9 mouse cellular contexts compared by ENCODE assay signal in genomic region chr7:83567841-83568500, GRCm38 (mm10). TPM values are rescaled to one million over a fixed set of nuclear protein-coding genes. Genes with fewer than 3 reads are reported as not detected.
A peak's percentile ranks its signal among the peaks of the same experiment; 100 is the strongest.
DNase-seq lines count a peak whose midpoint lies in the region; ATAC-seq and TF ChIP-seq lines count a peak whose summit lies in the region.
"Had no signal": no experiment of that assay in that cellular context is flagged by ENCODE, and none has a peak within 500 bp of the region (broad histone marks: within the 10 kb centered on the region; RNA-seq: fewer than 3 reads in every experiment).

No protein-coding gene starts in this region.

- H3K4me3 ChIP-seq in kidney, embryonic 14.5 days (ENCODE audit: low read length) = no peak overlapping the region
- 0 out of 2 replicates have a peak overlapping the region, but pooled peaks have one; percentile 17 for H3K4me3 ChIP-seq in E14TG2a.4 (replicated peaks; ENCODE audit: low read length)
- H3K4me3 ChIP-seq in midbrain, embryonic 14.5 days (replicated peaks; ENCODE audit: low read depth, low read length) = no peak overlapping the region
- H3K4me3 ChIP-seq: embryonic facial prominence, embryonic 13.5 days had no signal

- peak; percentile 59 for DNase-seq in kidney, adult 18-20 months
- DNase-seq in adrenal gland, postnatal 36 days = peak; percentile 11 to 65
- DNase-seq in fibroblast of lung, adult 2 months (ENCODE audit: low read depth) = peak; percentile 47
- peak; percentile 25 to 69 for DNase-seq in layer of hippocampus, adult 18-20 months (ENCODE audit: low spot score in 2 of 2)
- peak; percentile 78 for DNase-seq in midbrain, embryonic 14.5 days
- peak; percentile 30 for DNase-seq in urinary bladder, postnatal 25 days (ENCODE audit: low spot score)

- no peak for ATAC-seq in kidney, embryonic 14.5 days (ENCODE audit: low FRiP score, low TSS enrichment)
- ATAC-seq in midbrain, embryonic 14.5 days (ENCODE audit: low FRiP score, low TSS enrichment) = no peak

- H3K4me1 ChIP-seq in kidney, embryonic 14.5 days (ENCODE audit: control insufficient read depth, insufficient read depth, low read length) = peaks cover 11% of the 10 kb centered on the region
- H3K4me1 ChIP-seq in E14TG2a.4 (replicated peaks; ENCODE audit: low read depth, low read length) = peaks cover 50% of the 10 kb centered on the region
- H3K4me1 ChIP-seq in midbrain, embryonic 14.5 days (ENCODE audit: control insufficient read depth, insufficient read depth, low read length) = no peaks in the 10 kb centered on the region

- no peak overlapping the region for H3K4me2 ChIP-seq in kidney, embryonic 14.5 days (replicated peaks; ENCODE audit: low read depth, low read length)
- no peak overlapping the region for H3K4me2 ChIP-seq in midbrain, embryonic 14.5 days (ENCODE audit: low read length)
- H3K4me2 ChIP-seq: embryonic facial prominence, embryonic 13.5 days had no signal

- H3K9me3 ChIP-seq in kidney, embryonic 14.5 days (ENCODE audit: control insufficient read depth, low read length) = no peaks in the 10 kb centered on the region
- H3K9me3 ChIP-seq in E14TG2a.4 (ENCODE audit: low read length) = peaks cover 6% of the 10 kb centered on the region; the same call in 1 of the 2 replicates
- H3K9me3 ChIP-seq in midbrain, embryonic 14.5 days (ENCODE audit: control insufficient read depth, low read length) = no peaks in the 10 kb centered on the region
- H3K9me3 ChIP-seq: embryonic facial prominence, embryonic 13.5 days had no signal

- no peak overlapping the region for H3K27ac ChIP-seq in kidney, embryonic 14.5 days (ENCODE audit: low read depth, low read length)
- H3K27ac ChIP-seq in midbrain, embryonic 14.5 days (replicated peaks; ENCODE audit: low read depth, low read length) = no peak overlapping the region
- H3K27ac ChIP-seq: embryonic facial prominence, embryonic 13.5 days had no signal

- no peak overlapping the region for H3K9ac ChIP-seq in kidney, embryonic 14.5 days (ENCODE audit: low read depth, low read length)
- H3K9ac ChIP-seq in midbrain, embryonic 14.5 days (replicated peaks; ENCODE audit: low read length) = no peak overlapping the region
- H3K9ac ChIP-seq: embryonic facial prominence, embryonic 13.5 days had no signal

- TF ChIP-seq CTCF in E14TG2a.4 (conservative IDR thresholded peaks at IDR 0.05; ENCODE audit: low read length) = peak; percentile 67

- 52% methylated on average over 16 of the region's 16 CpGs for WGBS in kidney, embryonic 14.5 days
- 51% methylated on average over 16 of the region's 16 CpGs for WGBS in midbrain, embryonic 14.5 days

- no peaks in the 10 kb centered on the region for H3K27me3 ChIP-seq in kidney, embryonic 14.5 days (ENCODE audit: control insufficient read depth, insufficient read depth, low read length)
- no peaks in the 10 kb centered on the region for H3K27me3 ChIP-seq in E14TG2a.4 (ENCODE audit: insufficient read depth, low read length)
- no peaks in the 10 kb centered on the region for H3K27me3 ChIP-seq in midbrain, embryonic 14.5 days (ENCODE audit: control insufficient read depth, insufficient read depth, low read length)
- H3K27me3 ChIP-seq: embryonic facial prominence, embryonic 13.5 days had no signal

- H3K36me3 ChIP-seq in kidney, embryonic 14.5 days (ENCODE audit: control insufficient read depth, insufficient read depth, low read length) = no peaks in the 10 kb centered on the region
- no peaks in the 10 kb centered on the region for H3K36me3 ChIP-seq in E14TG2a.4 (ENCODE audit: insufficient read depth, low read length)
- H3K36me3 ChIP-seq in midbrain, embryonic 14.5 days (ENCODE audit: control insufficient read depth, insufficient read depth, low read length) = no peaks in the 10 kb centered on the region
- H3K36me3 ChIP-seq: embryonic facial prominence, embryonic 13.5 days had no signal

RNA-seq across cellular contexts. Expression of gene Tmc3, which starts 16.8 kb away (rescaled TPM):
- polyA plus RNA-seq in kidney, embryonic 14.5 days (2014; fragmentation: Nextera tagmentation; extraction: Ambion mirVana) = 0.84 and 0.91 TPM in 2 replicates
- under 1 TPM; 0.07 to 0.36 TPM for total RNA-seq in adrenal gland, postnatal 36 days (2021)
- total RNA-seq in layer of hippocampus, adult 18-20 months (2021) = under 1 TPM; 0.25 to 0.35 TPM
- 0.16 and 0.25 TPM in 2 replicates for polyA plus RNA-seq in midbrain, embryonic 14.5 days (2014; fragmentation: Nextera tagmentation; extraction: Ambion mirVana)
